Comparison of ENCODE assay signal across 16 mouse cellular contexts in the genomic region with DNA sequence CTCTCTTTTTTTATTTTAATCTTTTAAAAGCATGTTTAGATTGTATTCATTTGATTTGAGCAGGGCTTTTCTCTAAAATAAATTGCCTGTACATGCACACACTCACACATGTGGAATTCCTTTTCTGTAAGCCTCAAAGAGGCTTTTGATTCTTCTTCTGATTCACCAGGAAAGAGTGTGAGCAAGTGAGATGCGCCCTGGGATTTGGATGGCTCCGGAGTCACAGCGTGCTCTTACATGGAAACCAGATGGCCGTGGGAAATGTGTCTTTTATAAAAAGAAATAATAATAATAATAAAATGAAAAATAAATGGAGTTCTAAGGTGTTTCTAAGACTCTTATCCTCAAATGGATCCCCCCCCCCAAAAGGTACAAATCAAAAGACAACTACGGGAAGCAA.
"Had no signal": no experiment of that assay in that cellular context is flagged by ENCODE, and none has a peak within 500 bp of the region (broad histone marks: within the 10 kb centered on the region; RNA-seq: fewer than 3 reads in every experiment).

No protein-coding gene starts in this region.

- DNase-seq: lung, adult 2 months; lung, postnatal 4 days; midbrain, embryonic 14.5 days; right cerebral cortex, postnatal 14 days; thymus, adult 2 months; thymus, postnatal 25 days; thymus, postnatal 4 days had no signal

- ATAC-seq: lung, postnatal 0 days; midbrain, embryonic 16.5 days had no signal

- H3K27me3 ChIP-seq: midbrain, embryonic 12.5 days; neural tube, embryonic 12.5 days; stomach, embryonic 15.5 days had no signal

- H3K27ac ChIP-seq: liver, embryonic 14.5 days; midbrain, embryonic 10.5 days; midbrain, embryonic 12.5 days; neural tube, embryonic 12.5 days; stomach, embryonic 15.5 days; stomach, postnatal 0 days had no signal

- H3K4me3 ChIP-seq: midbrain, embryonic 10.5 days; midbrain, embryonic 12.5 days; myocyte; neural tube, embryonic 12.5 days; stomach, embryonic 15.5 days had no signal

- H3K4me1 ChIP-seq: midbrain, embryonic 10.5 days; midbrain, embryonic 12.5 days; neural tube, embryonic 12.5 days; stomach, embryonic 15.5 days had no signal

- H3K4me2 ChIP-seq: midbrain, embryonic 12.5 days; neural tube, embryonic 12.5 days; stomach, embryonic 15.5 days had no signal

- H3K36me3 ChIP-seq: midbrain, embryonic 10.5 days; midbrain, embryonic 12.5 days; neural tube, embryonic 12.5 days; stomach, embryonic 15.5 days had no signal

- H3K9me3 ChIP-seq: midbrain, embryonic 10.5 days; midbrain, embryonic 12.5 days; neural tube, embryonic 12.5 days; stomach, embryonic 15.5 days had no signal

- H3K9ac ChIP-seq: liver, embryonic 14.5 days; midbrain, embryonic 12.5 days; neural tube, embryonic 12.5 days; stomach, embryonic 15.5 days had no signal
